Mouse (Mus musculus) lung, postnatal 0 days (tissue): ENCODE results near the gene Fpgt.

ENCODE experiments used
- CTCF ChIP-seq: IDR thresholded peaks from 2 replicates; pipeline ENCODE4 v1.5.1; 2016; ENCODE audit warnings: antibody characterized with exemption, mild to moderate bottlenecking
- EP300 ChIP-seq: IDR thresholded peaks from 2 replicates; pipeline ENCODE4 v1.6.1; 2016; ENCODE audit warnings: antibody characterized with exemption, mild to moderate bottlenecking, control low read depth

GRCm38 (mm10) chr3:155092081-155092480 is 1.1 kb downstream of the Fpgt start:
- TF ChIP-seq CTCF: no peak
- no peak for TF ChIP-seq EP300
